Mouse (Mus musculus): ENCODE measurements around the gene Tbx15. TPM values are rescaled to one million over a fixed set of nuclear protein-coding genes. Genes with fewer than 3 reads are reported as not detected.

Tbx15 gene
- polyA plus RNA-seq, 1 experiment from 2014 or later = 0.33 TPM

DNA sequence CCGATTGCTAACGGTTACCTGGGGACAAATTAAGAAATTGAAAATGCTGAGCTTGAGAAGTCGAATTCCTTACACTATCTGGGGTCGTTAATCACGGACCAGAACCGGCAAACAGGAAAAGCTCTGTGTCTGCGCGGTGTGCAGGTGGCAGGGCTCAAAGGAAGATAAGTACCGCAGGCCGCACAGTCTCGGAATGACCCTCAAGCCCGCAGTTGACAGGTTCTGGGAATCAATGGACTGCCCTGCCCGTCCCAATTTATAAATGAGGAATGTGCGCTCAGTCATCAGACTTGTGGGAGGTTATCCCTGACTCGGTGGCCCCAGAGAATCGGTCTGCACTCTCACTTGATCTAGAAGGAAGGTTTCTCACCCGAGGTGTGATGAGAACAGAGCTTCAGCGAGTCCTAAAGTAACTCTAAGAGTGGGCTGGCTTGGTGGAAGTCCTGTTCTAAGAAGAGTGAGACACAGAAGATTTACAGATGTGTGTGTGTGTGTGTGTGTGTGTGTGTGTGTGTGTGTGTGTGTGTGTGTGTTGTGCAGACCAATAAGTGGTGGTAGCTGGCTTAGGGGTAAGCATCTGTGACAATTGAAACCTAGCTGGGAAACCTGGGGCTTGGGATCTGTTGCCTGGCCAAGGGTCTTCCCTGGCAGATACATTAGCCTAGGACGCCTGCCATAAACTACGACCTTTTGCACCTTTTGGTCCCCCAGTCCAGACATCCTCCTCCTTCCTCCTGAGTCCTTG lies 708 bp upstream of the Tbx15 start:
- Histone ChIP-seq H3K27ac (no peak overlapping the region), H3K36me3 (no peaks in the 10 kb centered on the region), H3K27me3 (replicated peaks) (peaks cover 89% of the 10 kb centered on the region), H3K9ac (no peak overlapping the region), H3K4me1 (peaks cover 3% of the 10 kb centered on the region), H3K4me3 (replicated peaks) (no peak overlapping the region), H3K9me3 (no peaks in the 10 kb centered on the region), H3K4me2 (no peak overlapping the region)
- no peak for ATAC-seq (ENCODE audit: insufficient read depth, low FRiP score, low read depth)
- WGBS = 1% methylated on average over 20 of the region's 20 CpGs

DNA sequence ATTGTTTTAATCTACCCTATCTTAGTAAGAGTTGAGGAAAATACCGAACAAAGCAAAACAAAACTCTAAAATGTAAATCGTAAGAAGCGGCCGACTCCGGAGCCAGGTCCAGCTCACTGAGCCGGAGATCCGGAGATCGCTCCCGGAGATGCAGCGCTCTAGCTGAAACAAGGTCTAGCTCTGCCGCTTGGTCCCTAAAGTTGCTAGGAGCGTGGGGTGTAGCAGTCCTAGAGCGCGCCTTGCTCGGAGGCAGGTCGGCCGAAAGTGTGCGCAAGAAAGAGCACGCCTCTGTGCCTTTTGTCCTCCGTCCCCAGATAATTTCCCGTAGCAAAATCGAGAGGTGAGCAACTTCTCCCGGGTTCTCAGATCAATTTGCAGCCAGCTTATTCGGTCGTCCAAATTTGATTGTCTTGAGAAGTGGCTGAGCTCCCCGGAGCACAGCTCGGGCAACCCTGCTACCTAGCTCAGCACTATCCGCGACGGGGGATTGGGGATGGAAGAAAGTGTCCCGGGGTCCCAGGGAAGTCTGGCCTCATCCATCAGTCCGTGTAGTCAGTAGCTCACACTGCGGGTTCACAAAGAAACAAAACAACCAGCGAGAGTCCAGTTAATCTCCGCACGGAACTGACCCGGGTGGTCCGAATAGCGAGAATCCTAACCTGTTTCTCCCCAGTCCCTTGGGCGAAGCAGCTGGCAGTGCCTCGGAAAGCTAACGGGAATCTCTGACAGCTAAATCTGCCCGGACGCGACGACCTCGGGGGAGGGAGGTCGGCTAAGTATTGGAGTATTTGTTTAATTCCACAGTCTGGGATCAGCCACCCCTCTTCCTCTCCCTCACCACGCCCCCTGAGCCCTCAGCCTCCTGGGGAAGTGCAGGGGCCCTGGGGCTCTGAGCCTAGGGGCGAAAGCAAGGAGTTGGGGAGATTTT lies 894 bp downstream of the Tbx15 start:
- under 1% methylated on average over 49 of the region's 50 CpGs for WGBS
- H3K4me3 ChIP-seq (replicated peaks) = no peak overlapping the region
- H3K9me3 ChIP-seq = no peaks in the 10 kb centered on the region
- H3K4me1 ChIP-seq = peaks cover 3% of the 10 kb centered on the region
- peaks cover 92% of the 10 kb centered on the region for H3K27me3 ChIP-seq (replicated peaks)
- no peak overlapping the region for H3K27ac ChIP-seq
- no peaks in the 10 kb centered on the region for H3K36me3 ChIP-seq
- no peak for ATAC-seq (ENCODE audit: insufficient read depth, low FRiP score, low read depth)
- peak overlapping the region; percentile 17; the same call in 1 of the 2 replicates for H3K4me2 ChIP-seq
- no peak overlapping the region for H3K9ac ChIP-seq

DNA sequence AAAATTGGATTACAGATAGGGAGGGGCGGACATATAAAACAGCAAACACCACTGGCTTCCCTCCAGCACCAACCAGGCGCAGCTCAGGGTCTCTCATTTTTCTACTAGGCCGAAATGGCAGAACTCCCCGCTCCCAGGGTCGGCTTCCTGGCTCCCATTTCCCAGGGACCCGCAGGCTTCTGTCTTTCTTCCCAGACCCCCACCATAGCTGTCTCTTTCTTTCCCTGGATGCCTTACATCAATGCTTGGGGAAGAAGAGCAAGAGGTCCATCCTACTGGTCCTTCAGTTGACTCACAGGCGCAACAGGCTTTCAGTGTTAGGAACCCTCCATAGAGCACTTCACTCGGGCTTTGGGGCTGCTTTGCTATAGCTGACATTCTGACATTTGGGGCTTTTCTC lies 2.3 kb downstream of the Tbx15 start:
- WGBS = 6% methylated on average over 8 of the region's 8 CpGs
- H3K4me2 ChIP-seq = no peak overlapping the region
- H3K36me3 ChIP-seq = no peaks in the 10 kb centered on the region
- H3K9me3 ChIP-seq = no peaks in the 10 kb centered on the region
- H3K27me3 ChIP-seq (replicated peaks) = peaks cover 94% of the 10 kb centered on the region
- H3K4me3 ChIP-seq (replicated peaks) = no peak overlapping the region
- no peak for ATAC-seq (ENCODE audit: insufficient read depth, low FRiP score, low read depth)
- H3K9ac ChIP-seq = no peak overlapping the region
- H3K4me1 ChIP-seq = peaks cover 3% of the 10 kb centered on the region
- H3K27ac ChIP-seq = no peak overlapping the region

DNA sequence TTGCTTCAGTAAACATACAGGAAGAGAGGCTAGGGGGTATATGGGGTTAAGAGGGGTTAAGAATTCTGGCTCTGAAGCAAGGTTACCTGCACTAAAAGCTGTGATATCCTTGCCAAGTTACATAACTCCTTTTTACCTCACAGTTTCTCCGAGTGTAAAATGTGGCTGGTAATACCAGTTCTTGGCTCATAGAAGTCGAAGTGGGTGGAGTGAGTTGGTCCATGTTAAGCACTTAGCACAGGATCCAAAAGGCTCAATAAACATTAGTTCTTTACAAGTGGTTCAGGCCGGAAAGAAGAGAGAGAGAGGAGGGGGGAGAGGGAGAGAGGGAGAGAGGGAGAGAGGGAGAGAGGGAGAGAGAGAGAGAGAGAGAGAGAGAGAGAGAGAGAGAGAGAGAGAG lies 5.2 kb downstream of the Tbx15 start:
- H3K9me3 ChIP-seq = no peaks in the 10 kb centered on the region
- H3K4me1 ChIP-seq = peaks cover 3% of the 10 kb centered on the region
- peaks cover 96% of the 10 kb centered on the region for H3K27me3 ChIP-seq (replicated peaks)
- 15% methylated on average over 3 of the region's 3 CpGs for WGBS
- H3K4me2 ChIP-seq = no peak overlapping the region
- no peak overlapping the region for H3K4me3 ChIP-seq (replicated peaks)
- no peaks in the 10 kb centered on the region for H3K36me3 ChIP-seq
- H3K9ac ChIP-seq = no peak overlapping the region
- no peak overlapping the region for H3K27ac ChIP-seq
- ATAC-seq (ENCODE audit: insufficient read depth, low FRiP score, low read depth) = no peak

DNA sequence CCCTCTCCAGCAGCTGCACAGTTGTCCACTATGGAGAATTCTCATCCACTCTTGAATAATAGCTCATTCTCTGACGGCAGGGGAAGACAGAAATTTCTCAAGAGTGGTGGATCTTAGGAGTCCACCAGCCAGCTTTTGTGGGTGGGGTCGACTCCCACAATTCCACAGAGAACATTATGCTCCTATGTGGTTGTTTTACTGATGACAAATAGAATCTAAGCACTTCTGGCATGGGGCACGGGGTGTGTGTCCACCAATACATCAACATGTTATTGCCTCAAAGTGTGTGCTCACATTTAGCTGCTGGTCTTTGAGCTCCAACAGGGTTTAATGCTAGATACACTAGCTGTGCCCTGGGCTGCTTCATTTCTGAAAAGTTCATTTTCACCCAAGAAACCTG lies 6.4 kb downstream of the Tbx15 start:
- H3K9me3 ChIP-seq = no peaks in the 10 kb centered on the region
- ATAC-seq (ENCODE audit: insufficient read depth, low FRiP score, low read depth) = no peak
- H3K36me3 ChIP-seq = no peaks in the 10 kb centered on the region
- H3K9ac ChIP-seq = no peak overlapping the region
- no peak overlapping the region for H3K27ac ChIP-seq
- H3K27me3 ChIP-seq (replicated peaks) = peaks cover 96% of the 10 kb centered on the region
- H3K4me2 ChIP-seq = no peak overlapping the region
- WGBS = 37% methylated on average over 3 of the region's 3 CpGs
- H3K4me1 ChIP-seq = no peaks in the 10 kb centered on the region
- no peak overlapping the region for H3K4me3 ChIP-seq (replicated peaks)

DNA sequence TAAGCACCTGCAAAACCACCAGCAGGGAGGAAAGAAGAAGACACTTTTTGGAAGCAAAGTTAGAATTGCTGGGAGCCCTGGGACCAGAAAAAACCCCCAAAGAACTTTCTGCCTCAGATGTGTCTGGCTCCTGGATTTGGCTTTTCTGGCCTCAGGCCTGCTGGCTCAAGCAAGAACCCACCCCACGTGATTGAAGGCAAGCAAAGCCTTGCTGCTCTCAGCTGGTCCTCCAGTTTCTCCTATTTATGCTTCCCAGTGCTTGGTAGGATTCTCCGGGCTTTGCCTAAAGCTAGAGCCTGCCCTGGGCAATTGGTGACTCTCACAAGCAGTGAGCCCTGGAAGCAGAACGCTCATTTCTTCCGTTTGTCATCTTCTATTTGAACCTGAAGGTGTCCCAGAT lies 7.4 kb downstream of the Tbx15 start:
- Histone ChIP-seq H3K36me3 (no peaks in the 10 kb centered on the region), H3K9me3 (no peaks in the 10 kb centered on the region), H3K27me3 (replicated peaks) (peaks cover 97% of the 10 kb centered on the region), H3K27ac (no peak overlapping the region), H3K4me1 (no peaks in the 10 kb centered on the region), H3K4me3 (replicated peaks) (no peak overlapping the region), H3K9ac (no peak overlapping the region), H3K4me2 (no peak overlapping the region)
- WGBS = 3% methylated on average over 4 of the region's 4 CpGs
- no peak for ATAC-seq (ENCODE audit: insufficient read depth, low FRiP score, low read depth)

DNA sequence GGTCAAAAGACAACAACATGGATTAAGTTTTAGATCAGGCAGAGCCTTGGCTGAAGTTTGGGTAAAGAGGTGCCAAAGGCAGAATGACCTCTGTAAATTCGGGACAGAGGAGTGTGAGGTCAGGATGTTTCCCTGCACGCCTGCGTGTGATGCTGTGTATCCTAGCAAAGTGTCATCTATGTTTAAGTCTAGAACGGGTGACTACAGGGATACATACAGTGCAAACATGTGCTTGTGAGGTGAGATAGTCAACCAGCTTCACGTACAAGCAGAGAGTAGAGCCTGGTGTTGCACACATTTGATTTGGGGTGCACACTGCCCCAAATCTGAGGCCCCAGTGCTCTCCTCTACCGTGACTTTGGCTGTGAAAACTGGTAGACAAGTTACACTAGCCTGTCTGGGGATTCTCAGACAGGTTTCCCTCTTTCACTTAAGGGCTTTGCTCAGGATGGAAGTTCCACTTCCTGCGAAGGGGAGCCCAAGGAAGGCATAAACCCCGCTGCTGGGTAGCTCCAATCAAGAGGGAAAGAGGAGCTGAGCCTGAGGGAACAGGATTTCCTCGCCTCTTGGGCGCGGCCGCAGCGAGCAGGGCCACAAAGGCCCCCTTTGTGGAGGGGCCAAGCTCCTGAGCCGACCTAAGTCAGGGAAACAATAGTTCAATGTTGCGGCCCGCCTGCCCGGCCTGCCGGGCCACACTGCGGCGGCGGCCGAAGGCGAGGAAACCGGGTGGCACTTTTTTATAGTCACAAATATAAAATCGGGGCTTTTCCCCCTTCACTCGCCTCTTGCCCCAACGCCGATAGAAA lies 8.0 kb downstream of the Tbx15 start:
- H3K27ac ChIP-seq = no peak overlapping the region
- H3K9ac ChIP-seq = no peak overlapping the region
- H3K4me2 ChIP-seq = no peak overlapping the region
- peaks cover 97% of the 10 kb centered on the region for H3K27me3 ChIP-seq (replicated peaks)
- 3% methylated on average over 28 of the region's 28 CpGs for WGBS
- H3K9me3 ChIP-seq = no peaks in the 10 kb centered on the region
- H3K4me1 ChIP-seq = 0 out of 2 replicates have a peak, but pooled peaks cover 3% of the 10 kb centered on the region
- no peak for ATAC-seq (ENCODE audit: insufficient read depth, low FRiP score, low read depth)
- no peaks in the 10 kb centered on the region for H3K36me3 ChIP-seq
- H3K4me3 ChIP-seq (replicated peaks) = 0 out of 2 replicates have a peak overlapping the region, but pooled peaks have one; percentile 1

DNA sequence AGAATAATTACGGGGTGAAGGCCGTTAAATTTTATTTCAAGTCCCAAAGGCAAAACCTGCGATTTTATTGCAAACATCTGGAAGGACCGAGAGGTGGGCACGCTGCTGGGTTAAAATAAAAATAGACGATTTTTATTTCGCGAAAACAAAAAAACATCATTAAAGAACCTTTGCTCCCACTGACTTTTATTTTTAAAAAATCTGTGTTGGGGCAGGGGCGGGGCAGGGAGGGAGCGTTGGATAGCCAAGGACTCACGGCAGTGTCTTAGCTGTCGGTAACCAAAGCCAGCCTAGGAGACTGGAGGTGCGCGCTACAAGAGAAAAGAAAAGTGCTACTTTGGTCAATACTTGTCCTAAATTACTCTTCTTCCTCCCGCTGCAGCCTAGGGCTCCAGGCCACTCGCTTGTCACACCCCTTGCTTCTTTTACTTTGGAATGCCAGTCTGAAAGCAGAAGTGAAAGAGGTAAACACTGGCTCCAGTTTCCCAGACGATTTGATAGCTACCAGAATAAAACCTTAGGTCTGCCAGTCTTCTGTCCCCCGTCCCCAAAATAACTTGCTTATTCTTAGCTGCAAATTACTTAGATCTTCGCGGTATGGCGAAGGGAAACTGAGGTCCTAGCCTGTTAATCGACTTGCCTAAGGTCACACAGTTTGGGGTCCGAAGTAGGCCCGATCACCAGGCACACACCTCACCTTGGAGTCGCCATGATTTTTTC lies 8.8 kb downstream of the Tbx15 start:
- Histone ChIP-seq H3K27ac (no peak overlapping the region), H3K9ac (no peak overlapping the region), H3K4me2 (no peak overlapping the region), H3K4me3 (replicated peaks) (no peak overlapping the region), H3K36me3 (no peaks in the 10 kb centered on the region), H3K4me1 (peaks cover 10% of the 10 kb centered on the region), H3K9me3 (no peaks in the 10 kb centered on the region), H3K27me3 (replicated peaks) (peaks cover 97% of the 10 kb centered on the region)
- 2% methylated on average over 25 of the region's 25 CpGs for WGBS
- no peak for ATAC-seq (ENCODE audit: insufficient read depth, low FRiP score, low read depth)

DNA sequence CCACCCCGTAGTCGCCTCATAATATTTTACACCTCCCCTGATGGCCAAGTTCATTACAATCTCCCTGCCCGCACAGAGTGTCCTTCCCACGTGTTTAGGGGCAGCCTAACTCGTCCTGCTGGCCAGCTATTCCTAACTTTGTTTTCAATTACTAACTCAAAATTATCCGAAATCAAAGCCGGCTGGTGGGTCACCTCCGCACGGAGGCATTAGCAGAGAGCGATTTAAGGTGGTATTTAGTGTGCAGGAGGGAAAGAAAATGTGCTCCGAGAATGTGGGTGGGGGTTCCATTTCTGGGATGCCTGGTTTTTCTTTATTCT lies 9.3 kb downstream of the Tbx15 start:
- WGBS = 2% methylated on average over 11 of the region's 11 CpGs
- no peak overlapping the region for H3K4me3 ChIP-seq (replicated peaks)
- H3K4me1 ChIP-seq = peaks cover 13% of the 10 kb centered on the region
- no peak overlapping the region for H3K9ac ChIP-seq
- peaks cover 98% of the 10 kb centered on the region for H3K27me3 ChIP-seq (replicated peaks)
- no peak overlapping the region for H3K27ac ChIP-seq
- H3K36me3 ChIP-seq = no peaks in the 10 kb centered on the region
- H3K4me2 ChIP-seq = no peak overlapping the region
- no peaks in the 10 kb centered on the region for H3K9me3 ChIP-seq
- no peak for ATAC-seq (ENCODE audit: insufficient read depth, low FRiP score, low read depth)

DNA sequence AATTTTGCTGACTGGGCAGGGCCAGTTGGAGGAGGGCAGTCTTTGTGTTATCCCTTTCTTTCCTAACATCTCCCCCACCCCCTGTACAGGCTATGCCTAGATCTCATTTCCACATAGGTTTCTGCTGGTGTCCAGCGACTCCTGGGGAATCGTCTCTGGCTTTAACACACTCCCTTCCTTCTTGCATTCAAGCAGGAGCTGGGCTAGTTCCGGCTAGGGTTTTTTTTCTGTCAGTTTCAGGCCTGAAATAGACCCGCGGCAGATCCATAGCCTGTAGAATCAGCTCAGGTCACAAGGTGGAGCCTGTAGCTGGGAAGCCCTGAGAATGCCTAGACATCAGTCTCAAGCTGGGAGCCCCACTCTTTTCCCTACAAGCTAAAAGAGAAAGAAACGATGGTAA lies 9.7 kb downstream of the Tbx15 start:
- Histone ChIP-seq H3K27ac (no peak overlapping the region), H3K9ac (no peak overlapping the region), H3K4me1 (peaks cover 13% of the 10 kb centered on the region), H3K36me3 (no peaks in the 10 kb centered on the region), H3K27me3 (replicated peaks) (peaks cover 98% of the 10 kb centered on the region), H3K9me3 (no peaks in the 10 kb centered on the region), H3K4me2 (no peak overlapping the region), H3K4me3 (replicated peaks) (no peak overlapping the region)
- ATAC-seq (ENCODE audit: insufficient read depth, low FRiP score, low read depth) = no peak
- under 1% methylated on average over 6 of the region's 6 CpGs for WGBS

Data from stomach, embryonic 15.5 days (tissue).